Mouse (Mus musculus) cortical plate, adult 2 months (tissue): ENCODE measurements around the gene Btnl1.

ENCODE experiments used
- CTCF ChIP-seq: fragments of 200-500 bp; IDR thresholded peaks from 2 replicates; pipeline ENCODE4 v1.5.1; 2011; ENCODE audit warnings: mild to moderate bottlenecking, control low read depth, low read length; ENCODE audit not compliant: insufficient read depth; ENCODE audit errors: extremely low read depth
- POLR2A ChIP-seq: fragments of 200-500 bp; IDR thresholded peaks from 2 replicates; pipeline ENCODE4 v1.6.1; 2011; ENCODE audit warnings: mild to moderate bottlenecking, low read length, control low read depth; ENCODE audit not compliant: insufficient read depth; ENCODE audit errors: extremely low read depth

DNA sequence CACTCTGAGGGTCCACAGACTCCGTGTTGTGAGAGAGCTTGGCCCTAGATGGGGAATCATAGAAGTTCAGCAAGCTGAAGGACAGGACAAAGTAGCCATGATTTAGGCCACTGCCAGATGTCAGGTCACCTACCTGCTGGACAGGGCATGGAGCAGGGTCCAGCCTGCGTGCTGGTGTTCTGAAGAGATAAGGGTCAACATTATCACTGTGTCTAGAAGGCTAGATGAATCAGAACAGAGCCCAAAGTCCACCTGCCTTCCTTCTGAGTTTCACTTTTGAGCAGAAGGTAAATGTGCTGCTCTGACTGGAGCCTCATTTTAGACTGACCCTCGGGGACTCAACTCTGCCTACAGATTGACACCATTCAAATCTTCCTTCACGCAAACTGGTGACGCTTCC is 22.4 kb upstream of the Btnl1 start, which contains the start of gene Btnl2:
- TF ChIP-seq CTCF, result no peak
- TF ChIP-seq POLR2A, result no peak
